Mouse (Mus musculus) limb, embryonic 12.5 days (tissue): Measurements from ENCODE around the gene Cabin1. TPM values are rescaled to one million over a fixed set of nuclear protein-coding genes. Genes with fewer than 3 reads are reported as not detected.

Source experiments
- ATAC-seq: fragments of 200-750 bp; cut with Nextera tagmentation; 2 replicates; pipeline ENCODE4 v1.8.0; 2017; ENCODE audit warnings: low read depth, moderate TSS enrichment; ENCODE audit not compliant: insufficient number of reproducible peaks, insufficient read depth, low FRiP score, low TSS enrichment
- H3K27ac ChIP-seq: fragments of 300-500 bp; sonication (generic); 2 replicates; pipeline ENCODE4 v1.5.1; 2016; ENCODE audit warnings: mild to moderate bottlenecking, moderate library complexity
- H3K27me3 ChIP-seq: fragments of 300-500 bp; sonication (generic); 2 replicates; pipeline ENCODE4 v1.6.1; 2016; ENCODE audit warnings: mild to moderate bottlenecking, moderate library complexity
- H3K36me3 ChIP-seq: fragments of 300-500 bp; sonication (generic); 2 replicates; pipeline ENCODE4 v1.6.1; 2016; ENCODE audit warnings: mild to moderate bottlenecking, moderate library complexity
- H3K4me1 ChIP-seq: fragments of 300-500 bp; sonication (generic); replicated peaks from 2 replicates; pipeline ENCODE4 v1.6.1; 2016
- H3K4me2 ChIP-seq: fragments of 300-500 bp; sonication (generic); 2 replicates; pipeline ENCODE4 v1.6.1; 2016; ENCODE audit warnings: mild to moderate bottlenecking, moderate library complexity
- H3K4me3 ChIP-seq: fragments of 300-500 bp; sonication (generic); replicated peaks from 2 replicates; pipeline ENCODE4 v1.5.1; 2016; ENCODE audit warnings: mild to moderate bottlenecking
- H3K9ac ChIP-seq: fragments of 300-500 bp; sonication (generic); replicated peaks from 2 replicates; pipeline ENCODE4 v1.6.1; 2016; ENCODE audit warnings: mild to moderate bottlenecking, moderate library complexity
- H3K9me3 ChIP-seq: fragments of 300-500 bp; sonication (generic); 2 replicates; pipeline ENCODE4 v1.6.1; 2016; ENCODE audit warnings: mild to moderate bottlenecking, moderate library complexity
- WGBS: fragments of 180-500 bp; shearing (Covaris S2); methylation state at CpG from one replicate; pipeline ENCODE4 v1.1.7; 2016; 5-methylcytosine and 5-hydroxymethylcytosine counted together
- polyA plus RNA-seq: library from polyadenylated mRNA; unstranded; fragments of >200 nt; fragmentation: Nextera tagmentation; extraction: Ambion mirVana; gene quantifications from 2 replicates; pipeline ENCODE4 v1.2.1, GENCODE M21; 2016

Gene Cabin1
- polyA plus RNA-seq, 1 experiment from 2014 or later = 29.3 TPM

GRCm38 (mm10) chr10:75710210-75710609 lies 53.9 kb downstream of the Cabin1 start:
- Histone ChIP-seq H3K9ac (no peak overlapping the region), H3K36me3 (peaks cover 87% of the 10 kb centered on the region), H3K27ac (no peak overlapping the region), H3K27me3 (no peaks in the 10 kb centered on the region), H3K4me2 (no peak overlapping the region), H3K9me3 (no peaks in the 10 kb centered on the region), H3K4me3 (no peak overlapping the region), H3K4me1 (no peaks in the 10 kb centered on the region)
- 89% methylated on average over 2 of the region's 2 CpGs for WGBS
- no peak for ATAC-seq

- Histone ChIP-seq H3K27ac (no peak overlapping the region), H3K4me2 (no peak overlapping the region), H3K4me3 (no peak overlapping the region), H3K9me3 (no peaks in the 10 kb centered on the region), H3K4me1 (peaks cover 5% of the 10 kb centered on the region; the same call in 1 of the 2 replicates), H3K9ac (no peak overlapping the region), H3K27me3 (no peaks in the 10 kb centered on the region), H3K36me3 (peaks cover 87% of the 10 kb centered on the region)
- no peak for ATAC-seq
- WGBS = 88% methylated on average over 9 of the region's 9 CpGs
Observed at GRCm38 (mm10) chr10:75709261-75709660, 54.9 kb downstream of the Cabin1 start.

- Histone ChIP-seq H3K4me3 (no peak overlapping the region), H3K4me1 (peaks cover 5% of the 10 kb centered on the region; the same call in 1 of the 2 replicates), H3K9me3 (no peaks in the 10 kb centered on the region), H3K9ac (no peak overlapping the region), H3K36me3 (peaks cover 85% of the 10 kb centered on the region), H3K27me3 (no peaks in the 10 kb centered on the region), H3K27ac (no peak overlapping the region), H3K4me2 (no peak overlapping the region)
- WGBS = 44% methylated on average over 9 of the region's 9 CpGs
- no peak for ATAC-seq
Observed at GRCm38 (mm10) chr10:75708633-75708992, 55.5 kb downstream of the Cabin1 start.

GRCm38 (mm10) chr10:75707901-75708632 lies 56.1 kb downstream of the Cabin1 start:
- H3K36me3 ChIP-seq = peaks cover 84% of the 10 kb centered on the region

GRCm38 (mm10) chr10:75706632-75707216 lies 57.4 kb downstream of the Cabin1 start:
- no peak overlapping the region for H3K9ac ChIP-seq
- peaks cover 5% of the 10 kb centered on the region; the same call in 1 of the 2 replicates for H3K4me1 ChIP-seq
- H3K9me3 ChIP-seq = no peaks in the 10 kb centered on the region
- H3K36me3 ChIP-seq = peaks cover 76% of the 10 kb centered on the region
- H3K27me3 ChIP-seq = no peaks in the 10 kb centered on the region
- 70% methylated on average over 8 of the region's 8 CpGs for WGBS
- H3K27ac ChIP-seq = no peak overlapping the region
- peak; percentile 81 for ATAC-seq
- H3K4me3 ChIP-seq = no peak overlapping the region
- no peak overlapping the region for H3K4me2 ChIP-seq

More at GRCm38 (mm10) chr10:75707901-75708632, 56.1 kb downstream of the Cabin1 start:
- no peak overlapping the region for H3K9ac ChIP-seq
- H3K9me3 ChIP-seq = no peaks in the 10 kb centered on the region
- H3K27ac ChIP-seq = no peak overlapping the region
- WGBS = 91% methylated on average over 3 of the region's 3 CpGs
- H3K4me2 ChIP-seq = no peak overlapping the region
- ATAC-seq = no peak
- no peaks in the 10 kb centered on the region for H3K27me3 ChIP-seq
- H3K4me3 ChIP-seq = no peak overlapping the region
- peaks cover 5% of the 10 kb centered on the region; the same call in 1 of the 2 replicates for H3K4me1 ChIP-seq

- no peak overlapping the region for H3K27ac ChIP-seq
- ATAC-seq = no peak
Observed at GRCm38 (mm10) chr10:75705681-75706400, 58.3 kb downstream of the Cabin1 start.

GRCm38 (mm10) chr10:75704212-75705185 lies 59.6 kb downstream of the Cabin1 start:
- no peak for ATAC-seq
- WGBS = 78% methylated on average over 15 of the region's 15 CpGs
- H3K4me2 ChIP-seq = no peak overlapping the region

More at GRCm38 (mm10) chr10:75705681-75706400, 58.3 kb downstream of the Cabin1 start:
- H3K36me3 ChIP-seq = peaks cover 68% of the 10 kb centered on the region
- no peak overlapping the region for H3K9ac ChIP-seq
- WGBS = 82% methylated on average over 7 of the region's 7 CpGs
- H3K27me3 ChIP-seq = no peaks in the 10 kb centered on the region
- no peaks in the 10 kb centered on the region for H3K9me3 ChIP-seq
- no peak overlapping the region for H3K4me3 ChIP-seq
- H3K4me2 ChIP-seq = no peak overlapping the region
- H3K4me1 ChIP-seq = peaks cover 5% of the 10 kb centered on the region; the same call in 1 of the 2 replicates

GRCm38 (mm10) chr10:75703504-75703903 lies 60.6 kb downstream of the Cabin1 start:
- no peak for ATAC-seq
- Histone ChIP-seq H3K4me2 (no peak overlapping the region), H3K9ac (no peak overlapping the region), H3K36me3 (peaks cover 69% of the 10 kb centered on the region), H3K4me3 (no peak overlapping the region), H3K9me3 (no peaks in the 10 kb centered on the region), H3K27me3 (no peaks in the 10 kb centered on the region), H3K27ac (no peak overlapping the region), H3K4me1 (peaks cover 5% of the 10 kb centered on the region; the same call in 1 of the 2 replicates)
- WGBS = 91% methylated on average over 1 of the region's 1 CpGs

More at GRCm38 (mm10) chr10:75704212-75705185, 59.6 kb downstream of the Cabin1 start:
- no peak overlapping the region for H3K9ac ChIP-seq
- H3K27ac ChIP-seq = no peak overlapping the region
- peaks cover 69% of the 10 kb centered on the region for H3K36me3 ChIP-seq
- no peaks in the 10 kb centered on the region for H3K9me3 ChIP-seq
- H3K4me3 ChIP-seq = no peak overlapping the region
- H3K4me1 ChIP-seq = peaks cover 5% of the 10 kb centered on the region; the same call in 1 of the 2 replicates
- H3K27me3 ChIP-seq = no peaks in the 10 kb centered on the region

- no peak overlapping the region for H3K27ac ChIP-seq
- no peak for ATAC-seq
- H3K9ac ChIP-seq = no peak overlapping the region
- no peak overlapping the region for H3K4me3 ChIP-seq
- peaks cover 69% of the 10 kb centered on the region for H3K36me3 ChIP-seq
- peaks cover 5% of the 10 kb centered on the region; the same call in 1 of the 2 replicates for H3K4me1 ChIP-seq
- no peaks in the 10 kb centered on the region for H3K9me3 ChIP-seq
- H3K4me2 ChIP-seq = no peak overlapping the region
- H3K27me3 ChIP-seq = no peaks in the 10 kb centered on the region
- WGBS = 97% methylated on average over 2 of the region's 2 CpGs
Observed at GRCm38 (mm10) chr10:75702494-75702893, 61.6 kb downstream of the Cabin1 start.

- Histone ChIP-seq H3K4me3 (no peak overlapping the region), H3K27ac (no peak overlapping the region), H3K27me3 (no peaks in the 10 kb centered on the region), H3K9ac (no peak overlapping the region), H3K4me1 (peaks cover 5% of the 10 kb centered on the region; the same call in 1 of the 2 replicates), H3K4me2 (no peak overlapping the region), H3K36me3 (peaks cover 73% of the 10 kb centered on the region), H3K9me3 (no peaks in the 10 kb centered on the region)
- 91% methylated on average over 6 of the region's 6 CpGs for WGBS
- ATAC-seq = no peak
Observed at GRCm38 (mm10) chr10:75701280-75701679, 62.9 kb downstream of the Cabin1 start.
